Mouse (Mus musculus) kidney, adult 9 months (tissue): ENCODE measurements around the gene Oas1c.

ENCODE experiments used
- DNase-seq: peaks from one replicate; pipeline ENCODE4 v3.0.0; 2022

The Oas1c gene

DNA sequence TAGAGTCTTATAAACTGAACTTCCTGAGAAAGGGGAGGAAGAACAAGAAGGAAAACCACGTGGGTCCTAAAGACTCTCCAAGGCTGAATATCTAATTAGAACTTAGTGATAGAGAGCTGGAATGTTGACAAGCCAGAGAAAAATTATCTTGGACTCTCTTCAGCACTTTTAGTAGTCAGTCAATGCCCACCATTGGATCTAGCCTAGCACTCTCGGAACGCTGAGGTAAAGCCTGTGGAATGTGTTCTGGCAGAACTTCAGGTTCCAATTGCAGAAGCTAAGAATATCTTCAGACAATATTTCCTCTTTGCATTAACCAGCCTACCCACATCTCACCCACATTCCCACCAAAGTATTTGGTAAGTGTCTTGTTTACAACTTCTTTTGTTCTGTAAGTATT lies 32.4 kb downstream of the Oas1c start:
- DNase-seq: no peak

DNA sequence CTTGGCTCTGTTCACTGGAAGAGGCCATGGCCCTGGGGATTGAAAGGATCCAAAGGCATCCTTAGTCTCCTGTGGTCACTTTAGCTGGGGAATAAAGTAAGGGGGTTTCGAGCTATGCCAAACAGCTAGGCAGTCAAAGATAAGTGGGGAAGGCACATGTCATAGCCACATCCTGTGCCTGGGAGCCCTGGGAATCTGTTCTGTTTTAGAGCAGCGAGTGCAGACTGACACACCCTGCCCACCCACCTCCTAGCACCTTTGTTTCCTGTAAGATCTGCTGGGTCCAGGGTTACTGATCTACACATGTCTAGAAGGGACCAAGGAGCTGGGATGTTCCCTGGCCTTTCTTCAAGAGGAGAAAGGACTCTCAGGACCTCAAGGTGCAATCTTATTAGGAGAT lies 33.4 kb downstream of the Oas1c start:
- no peak for DNase-seq

DNA sequence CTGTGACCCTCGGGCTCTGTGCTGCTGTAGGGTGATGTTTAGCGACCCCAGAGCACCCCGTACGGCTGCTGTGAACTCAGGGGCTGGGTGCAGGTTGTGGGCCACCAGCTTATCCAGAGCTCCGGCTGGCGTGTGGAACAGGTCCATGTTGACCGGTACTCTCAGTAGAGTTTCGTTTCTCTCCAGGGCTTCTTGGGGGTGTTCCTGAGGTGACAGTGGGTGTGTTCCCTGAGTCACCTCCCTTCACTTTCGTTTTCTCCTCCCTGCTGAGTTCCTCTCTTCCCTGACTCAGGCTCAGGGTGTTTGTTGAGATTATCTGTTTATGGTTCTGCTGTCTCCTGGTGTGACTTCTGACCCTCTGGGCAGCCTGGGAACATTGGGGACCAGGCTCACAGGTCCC lies 34.8 kb downstream of the Oas1c start, which contains the start of gene Oas3:
Gene Oas3, minus strand, starts transcription at position 184 of the 400 bp plus-strand sequence.
- no peak for DNase-seq

DNA sequence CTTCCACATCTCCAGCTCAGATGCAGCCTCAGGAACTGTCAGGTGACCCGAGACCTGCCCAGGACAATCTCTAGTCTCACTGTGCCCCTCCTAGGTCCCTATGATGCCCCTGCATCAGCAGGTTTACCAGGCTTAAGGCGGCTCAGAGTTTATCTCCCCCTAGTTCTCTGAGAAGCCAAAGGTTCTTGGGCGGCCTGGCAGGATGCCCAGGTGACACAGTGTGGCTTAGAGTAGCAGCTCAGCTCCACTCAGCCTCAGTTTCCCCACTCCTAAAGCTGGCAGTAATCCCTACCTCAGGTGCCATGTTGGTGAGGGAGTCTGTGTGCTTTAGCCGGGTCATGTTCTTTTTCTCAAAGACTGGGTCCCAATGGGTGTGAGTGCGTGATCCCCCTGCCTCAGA lies 35.5 kb downstream of the Oas1c start:
- DNase-seq: no peak

DNA sequence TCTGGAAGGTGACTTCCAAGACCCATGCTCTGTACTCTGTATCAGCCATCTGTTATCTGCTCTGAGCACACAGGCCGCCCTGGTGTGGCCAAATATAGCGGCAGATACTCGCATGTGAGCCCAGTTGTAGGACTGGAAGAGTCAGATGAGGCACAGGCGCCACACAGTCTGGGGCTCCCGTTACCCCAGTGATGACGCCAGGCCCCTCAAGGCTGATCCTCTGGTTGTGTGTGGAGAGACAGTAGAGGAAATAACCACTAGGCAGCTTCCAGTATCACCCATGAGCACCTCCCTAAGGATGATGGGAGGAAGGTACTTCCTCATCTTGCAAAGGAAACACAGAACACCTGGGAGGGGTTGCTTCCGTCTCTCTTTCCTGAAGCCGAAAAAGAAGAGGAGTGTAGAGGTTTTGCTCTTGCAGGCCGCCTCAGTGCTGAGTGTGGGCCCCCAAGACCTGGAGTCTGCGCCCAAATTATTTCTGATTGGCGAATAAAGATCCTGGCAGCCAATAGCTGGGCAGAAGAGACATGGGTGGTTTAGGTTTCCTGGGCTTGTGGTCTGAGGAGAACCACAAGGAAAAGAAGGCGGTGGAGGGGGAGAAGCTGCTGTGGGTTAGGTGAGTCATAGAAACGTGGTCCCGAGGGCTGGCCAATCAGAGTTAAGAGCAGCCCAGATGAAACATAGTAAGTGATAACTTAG lies 36.9 kb downstream of the Oas1c start:
- DNase-seq: no peak

DNA sequence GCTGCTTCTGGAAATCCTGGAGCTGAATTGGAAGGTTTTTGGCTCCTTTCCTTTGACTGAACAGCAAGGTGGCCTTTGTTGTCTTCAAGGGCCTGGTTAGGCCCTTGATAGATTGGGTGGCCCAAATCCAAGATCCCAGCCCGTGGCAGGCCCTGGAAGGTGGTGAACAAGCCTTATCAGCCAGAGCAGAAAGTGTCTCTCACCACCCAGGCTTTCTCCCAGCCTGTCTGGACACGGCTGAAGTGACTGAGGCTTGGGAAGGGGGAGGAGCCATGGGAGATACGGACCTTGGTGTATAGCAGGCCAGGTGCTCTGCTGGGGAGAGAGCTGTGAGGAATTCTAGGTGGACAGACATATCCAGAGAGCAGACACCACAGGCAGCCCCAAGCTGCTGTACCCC lies 42.9 kb downstream of the Oas1c start:
- no peak for DNase-seq

DNA sequence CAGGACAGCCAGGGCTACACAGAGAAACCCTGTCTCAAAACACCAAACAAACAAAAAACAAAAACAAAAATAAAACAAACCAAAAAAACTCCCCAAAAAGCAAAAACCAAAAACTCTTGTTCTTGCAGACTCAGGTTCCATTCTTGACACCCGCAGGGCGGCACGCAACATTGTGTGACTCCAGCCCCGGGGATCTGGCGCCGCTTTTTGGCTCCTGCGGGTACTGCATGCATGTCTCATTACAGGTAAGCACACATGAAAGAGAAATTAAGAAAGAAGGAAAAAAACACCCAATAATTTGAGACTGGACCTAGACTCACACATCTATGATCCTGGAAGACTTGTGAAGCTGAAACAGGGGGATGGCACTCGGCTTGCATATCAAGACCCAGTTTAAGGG lies 47.3 kb downstream of the Oas1c start:
- DNase-seq: no peak

DNA sequence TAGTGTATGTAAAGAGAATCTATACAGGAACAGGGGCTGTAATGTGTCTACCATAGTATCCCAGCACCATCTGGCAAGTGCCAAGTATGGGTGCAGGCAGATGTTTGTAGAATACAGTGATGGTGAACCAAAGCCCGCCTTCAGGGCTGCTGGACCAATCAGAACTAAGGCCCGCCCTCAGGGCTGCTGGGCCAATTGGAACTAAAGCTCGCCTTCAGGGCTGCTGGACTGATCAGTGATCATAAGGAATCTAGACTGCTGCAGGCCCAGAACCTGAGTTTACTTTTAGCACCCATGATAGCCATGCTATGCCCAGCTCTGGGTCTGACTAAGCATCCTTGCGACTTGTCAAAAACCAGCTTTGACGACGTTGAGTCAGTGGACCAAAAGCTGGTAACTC lies 50.4 kb downstream of the Oas1c start:
- DNase-seq: no peak

DNA sequence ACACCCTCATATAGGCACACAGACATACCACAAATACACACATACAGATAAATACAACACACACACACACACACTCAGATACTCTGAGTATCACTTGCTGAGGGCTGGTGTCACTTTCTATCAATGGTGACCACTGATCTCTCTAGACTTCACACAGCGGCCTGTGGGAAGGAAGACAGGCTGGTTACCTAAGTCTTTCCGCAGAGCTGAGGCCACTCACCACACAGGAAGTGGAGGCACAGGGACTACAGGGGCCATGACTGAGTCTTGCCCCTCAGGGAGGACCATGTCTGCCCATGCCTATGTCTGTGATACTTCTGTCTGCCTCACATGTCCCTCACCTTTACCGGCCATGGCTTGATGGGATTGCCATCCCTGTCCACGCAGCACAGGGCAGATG lies 58.1 kb downstream of the Oas1c start:
- no peak for DNase-seq

DNA sequence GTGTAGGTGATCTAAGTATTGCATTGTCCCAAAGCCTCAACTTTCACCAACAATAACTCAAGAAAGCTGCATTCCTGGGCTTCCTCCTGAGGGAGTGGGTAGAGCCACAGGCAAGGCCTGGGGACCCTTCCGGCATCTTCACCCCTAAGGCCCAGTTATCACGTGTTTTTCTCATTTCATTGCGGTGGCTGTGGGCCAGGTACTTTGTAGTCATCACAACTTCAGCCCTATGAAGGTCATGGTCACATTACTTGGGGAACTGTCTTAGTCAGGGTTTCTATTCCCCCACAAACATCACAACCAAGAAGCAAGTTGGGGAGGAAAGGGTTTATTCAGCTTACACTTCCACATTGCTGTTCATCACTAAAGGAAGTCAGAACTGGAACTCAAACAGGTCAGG lies 59.5 kb downstream of the Oas1c start:
- DNase-seq: no peak

DNA sequence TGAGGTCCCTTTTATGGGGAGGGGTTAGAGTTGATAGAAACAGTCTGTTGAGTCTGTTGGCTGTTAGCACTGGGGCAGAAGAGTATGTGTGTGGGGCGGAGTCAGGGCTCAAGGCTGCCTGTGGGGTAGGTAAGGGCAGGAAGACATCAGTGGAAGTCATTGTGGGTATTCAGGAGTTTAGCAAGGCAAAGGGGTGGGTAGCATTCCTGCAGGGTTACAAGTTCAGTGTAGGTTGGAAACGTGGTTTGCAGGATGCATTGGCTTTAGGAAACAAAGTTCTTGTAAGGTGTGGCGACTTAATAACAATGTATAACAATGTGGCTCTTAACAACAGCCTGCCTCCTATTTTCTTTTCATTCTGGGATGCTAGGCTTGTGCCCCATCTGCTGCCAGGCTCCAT lies 61.1 kb downstream of the Oas1c start:
- no peak for DNase-seq
